Comparison of ENCODE assay signal across 18 mouse cellular contexts in genomic region chr4:59682950-59683349, GRCm38 (mm10). TPM values are rescaled to one million over a fixed set of nuclear protein-coding genes. Genes with fewer than 3 reads are reported as not detected.
DNase-seq lines count a peak whose midpoint lies in the region; ATAC-seq and TF ChIP-seq lines count a peak whose summit lies in the region.
"Had no signal": no experiment of that assay in that cellular context is flagged by ENCODE, and none has a peak within 500 bp of the region (broad histone marks: within the 10 kb centered on the region; RNA-seq: fewer than 3 reads in every experiment).

No protein-coding gene starts in this region.

- no peak for TF ChIP-seq EP300 in heart, adult 2 months (IDR thresholded peaks at IDR 0.05; ENCODE audit: insufficient read depth, low read depth, low read length)
- TF ChIP-seq EP300 in liver, embryonic 14.5 days (IDR thresholded peaks at IDR 0.05; ENCODE audit: low read depth), result peak; percentile 76
- TF ChIP-seq EP300 in stomach, postnatal 0 days (optimal IDR thresholded peaks at IDR 0.05), result no peak

- intact Hi-C loops in heart, adult 2 months (cut with DNase I), result no loop called here

- no peak for TF ChIP-seq CTCF in heart, adult 2 months (IDR thresholded peaks at IDR 0.05)
- no peak for TF ChIP-seq CTCF in liver, embryonic 14.5 days (IDR thresholded peaks at IDR 0.05; ENCODE audit: low read depth)
- TF ChIP-seq CTCF in stomach, postnatal 0 days (IDR thresholded peaks at IDR 0.05; ENCODE audit: low read depth), result no peak

- no peak overlapping the region for H3K27ac ChIP-seq in heart, embryonic 11.5 days (ENCODE audit: low read depth, low read length)
- no peak overlapping the region for H3K27ac ChIP-seq in heart, adult 2 months
- H3K27ac ChIP-seq in neural tube, embryonic 14.5 days (ENCODE audit: low read depth, low read length), result no peak overlapping the region
- H3K27ac ChIP-seq in neural tube, embryonic 15.5 days (replicated peaks), result no peak overlapping the region
- peak overlapping the region; percentile 72 for H3K27ac ChIP-seq in liver, embryonic 14.5 days
- H3K27ac ChIP-seq in stomach, postnatal 0 days (replicated peaks), result no peak overlapping the region
- H3K27ac ChIP-seq: embryonic facial prominence, embryonic 13.5 days; forebrain, embryonic 12.5 days; heart, embryonic 13.5 days; limb, embryonic 12.5 days had no signal

- no peak overlapping the region for H3K4me2 ChIP-seq in heart, embryonic 11.5 days
- no peak overlapping the region for H3K4me2 ChIP-seq in neural tube, embryonic 14.5 days (ENCODE audit: low read depth, low read length)
- H3K4me2 ChIP-seq in neural tube, embryonic 15.5 days, result no peak overlapping the region
- peak overlapping the region; percentile 62 for H3K4me2 ChIP-seq in liver, embryonic 14.5 days (ENCODE audit: low read depth)
- H3K4me2 ChIP-seq in stomach, postnatal 0 days (replicated peaks; ENCODE audit: low read depth), result no peak overlapping the region
- H3K4me2 ChIP-seq: embryonic facial prominence, embryonic 13.5 days; forebrain, embryonic 12.5 days; heart, embryonic 13.5 days; limb, embryonic 12.5 days had no signal

- H3K36me3 ChIP-seq in heart, embryonic 11.5 days (ENCODE audit: control insufficient read depth, insufficient read depth, low read length), result no peaks in the 10 kb centered on the region
- no peaks in the 10 kb centered on the region for H3K36me3 ChIP-seq in heart, adult 2 months (ENCODE audit: control insufficient read depth, insufficient read depth, low read length)
- H3K36me3 ChIP-seq in neural tube, embryonic 14.5 days (ENCODE audit: control insufficient read depth, insufficient read depth, low read length), result no peaks in the 10 kb centered on the region
- no peaks in the 10 kb centered on the region for H3K36me3 ChIP-seq in neural tube, embryonic 15.5 days
- no peaks in the 10 kb centered on the region for H3K36me3 ChIP-seq in liver, embryonic 14.5 days (replicated peaks; ENCODE audit: control insufficient read depth, insufficient read depth, low read depth)
- no peaks in the 10 kb centered on the region for H3K36me3 ChIP-seq in stomach, postnatal 0 days (ENCODE audit: control insufficient read depth, insufficient read depth, low read length)
- H3K36me3 ChIP-seq: embryonic facial prominence, embryonic 13.5 days; forebrain, embryonic 12.5 days; heart, embryonic 13.5 days; limb, embryonic 12.5 days had no signal

- no peaks in the 10 kb centered on the region for H3K9me3 ChIP-seq in heart, embryonic 11.5 days (replicated peaks; ENCODE audit: control insufficient read depth, low read length)
- H3K9me3 ChIP-seq in neural tube, embryonic 14.5 days (ENCODE audit: control insufficient read depth, low read length), result no peaks in the 10 kb centered on the region
- H3K9me3 ChIP-seq in neural tube, embryonic 15.5 days (replicated peaks), result no peaks in the 10 kb centered on the region
- no peaks in the 10 kb centered on the region for H3K9me3 ChIP-seq in liver, embryonic 14.5 days (ENCODE audit: control insufficient read depth, low read length)
- H3K9me3 ChIP-seq in stomach, postnatal 0 days (ENCODE audit: control insufficient read depth, low read length), result no peaks in the 10 kb centered on the region
- H3K9me3 ChIP-seq: embryonic facial prominence, embryonic 13.5 days; forebrain, embryonic 12.5 days; heart, embryonic 13.5 days; limb, embryonic 12.5 days had no signal

- 0 out of 2 replicates have a peak overlapping the region, but pooled peaks have one; percentile 16 for H3K9ac ChIP-seq in heart, embryonic 11.5 days (ENCODE audit: low read depth, low read length)
- no peak overlapping the region for H3K9ac ChIP-seq in heart, adult 2 months (ENCODE audit: low read depth, low read length)
- 0 out of 2 replicates have a peak overlapping the region, but pooled peaks have one; percentile 11 for H3K9ac ChIP-seq in neural tube, embryonic 14.5 days (replicated peaks; ENCODE audit: low read depth, low read length)
- no peak overlapping the region for H3K9ac ChIP-seq in neural tube, embryonic 15.5 days (replicated peaks)
- H3K9ac ChIP-seq in liver, embryonic 14.5 days (replicated peaks), result peak overlapping the region; percentile 37; the same call in 1 of the 2 replicates
- H3K9ac ChIP-seq in stomach, postnatal 0 days (ENCODE audit: low read length), result no peak overlapping the region
- H3K9ac ChIP-seq: embryonic facial prominence, embryonic 13.5 days; forebrain, embryonic 12.5 days; heart, embryonic 13.5 days; limb, embryonic 12.5 days had no signal

- H3K27me3 ChIP-seq in heart, embryonic 11.5 days (ENCODE audit: control insufficient read depth, insufficient read depth, low read length), result no peaks in the 10 kb centered on the region
- H3K27me3 ChIP-seq in heart, adult 2 months (ENCODE audit: control insufficient read depth, insufficient read depth, low read length), result no peaks in the 10 kb centered on the region
- no peaks in the 10 kb centered on the region for H3K27me3 ChIP-seq in neural tube, embryonic 14.5 days (ENCODE audit: control insufficient read depth, insufficient read depth, low read length)
- H3K27me3 ChIP-seq in neural tube, embryonic 15.5 days (replicated peaks), result no peaks in the 10 kb centered on the region
- no peaks in the 10 kb centered on the region for H3K27me3 ChIP-seq in liver, embryonic 14.5 days (ENCODE audit: control insufficient read depth, insufficient read depth, low read length)
- H3K27me3 ChIP-seq in stomach, postnatal 0 days (ENCODE audit: control insufficient read depth, insufficient read depth, low read length), result no peaks in the 10 kb centered on the region
- H3K27me3 ChIP-seq: embryonic facial prominence, embryonic 13.5 days; forebrain, embryonic 12.5 days; heart, embryonic 13.5 days; limb, embryonic 12.5 days had no signal

- no peaks in the 10 kb centered on the region for H3K79me2 ChIP-seq in heart, adult 2 months (replicated peaks; ENCODE audit: control insufficient read depth, insufficient read depth, low read length)

- H3K4me3 ChIP-seq in heart, embryonic 11.5 days (ENCODE audit: low read depth, low read length), result no peak overlapping the region
- H3K4me3 ChIP-seq in heart, adult 2 months, result no peak overlapping the region
- H3K4me3 ChIP-seq in neural tube, embryonic 14.5 days (ENCODE audit: low read depth, low read length), result no peak overlapping the region
- H3K4me3 ChIP-seq in neural tube, embryonic 15.5 days (replicated peaks), result no peak overlapping the region
- H3K4me3 ChIP-seq in liver, embryonic 14.5 days (ENCODE audit: insufficient read depth in 1 of 2, low read depth in 2 of 2, low read length in 2 of 2), result peak overlapping the region in 1 of 2 experiments; percentile 6; a peak in 1 of 4 replicates
- H3K4me3 ChIP-seq in stomach, postnatal 0 days (ENCODE audit: low read depth, low read length), result no peak overlapping the region
- H3K4me3 ChIP-seq: embryonic facial prominence, embryonic 13.5 days; forebrain, embryonic 12.5 days; heart, embryonic 13.5 days; limb, embryonic 12.5 days had no signal

- H3K4me1 ChIP-seq in heart, embryonic 11.5 days (ENCODE audit: control insufficient read depth, insufficient read depth, low read length), result peaks cover 26% of the 10 kb centered on the region
- H3K4me1 ChIP-seq in heart, adult 2 months (ENCODE audit: control insufficient read depth, insufficient read depth, low read length), result no peaks in the 10 kb centered on the region
- H3K4me1 ChIP-seq in neural tube, embryonic 14.5 days (ENCODE audit: control insufficient read depth, insufficient read depth, low read length), result no peaks in the 10 kb centered on the region
- peaks cover 16% of the 10 kb centered on the region for H3K4me1 ChIP-seq in neural tube, embryonic 15.5 days
- peaks cover 39 to 42% of the 10 kb centered on the region in 2 experiments for H3K4me1 ChIP-seq in liver, embryonic 14.5 days (replicated peaks; ENCODE audit: control insufficient read depth in 2 of 2, insufficient read depth in 2 of 2, low read length in 1 of 2)
- no peaks in the 10 kb centered on the region for H3K4me1 ChIP-seq in stomach, postnatal 0 days (replicated peaks; ENCODE audit: control insufficient read depth, insufficient read depth)

- no peak for ATAC-seq in heart, embryonic 11.5 days (replicated peaks; ENCODE audit: insufficient number of reproducible peaks, low FRiP score, low TSS enrichment)
- ATAC-seq in neural tube, embryonic 14.5 days (ENCODE audit: low read depth), result no peak
- ATAC-seq in neural tube, embryonic 15.5 days (ENCODE audit: low FRiP score), result no peak
- peak; percentile 76 for ATAC-seq in liver, embryonic 14.5 days (ENCODE audit: insufficient read depth)
- no peak for ATAC-seq in stomach, postnatal 0 days (ENCODE audit: low FRiP score, low TSS enrichment)

- no peak for DNase-seq in heart, adult 2 months
- peak; percentile 43 to 54 (median 52) for DNase-seq in liver, embryonic 14.5 days (ENCODE audit: low read depth in 3 of 3, low spot score in 3 of 3)
- no peak for DNase-seq in thymus, adult 18-20 months
- no peak for DNase-seq in stomach, postnatal 0 days (ENCODE audit: low spot score)
- DNase-seq: adrenal gland, postnatal 14 days; cerebellum, adult 2 months; gastrocnemius, postnatal 14 days; kidney, postnatal 10 days; layer of hippocampus, adult 9-11 months; right cerebral cortex, postnatal 25 days; thymus, postnatal 36 days had no signal

- WGBS in heart, embryonic 11.5 days (ENCODE audit: insufficient replicate concordance), result 66% methylated on average over 10 of the region's 10 CpGs
- 71% methylated on average over 10 of the region's 10 CpGs for WGBS in heart, adult 2 months
- WGBS in neural tube, embryonic 14.5 days, result 68% methylated on average over 10 of the region's 10 CpGs
- 62% methylated on average over 10 of the region's 10 CpGs for WGBS in neural tube, embryonic 15.5 days
- 15% methylated on average over 10 of the region's 10 CpGs for WGBS in liver, embryonic 14.5 days (ENCODE audit: insufficient replicate concordance)
- 66% methylated on average over 10 of the region's 10 CpGs for WGBS in stomach, postnatal 0 days

- TF ChIP-seq POLR2A in heart, adult 2 months (IDR thresholded peaks at IDR 0.05; ENCODE audit: insufficient read depth, low read depth, low read length), result no peak

RNA-seq across cellular contexts. Expression of gene E130308A19Rik, which starts 56.9 kb away (rescaled TPM):
- 27.0 and 30.5 TPM in 2 replicates for polyA plus RNA-seq in heart, embryonic 11.5 days (2014; fragmentation: Nextera tagmentation; extraction: Ambion mirVana)
- 1 to 10 TPM; 6.5 to 7.2 TPM for total RNA-seq in heart, adult 2 months (2021)
- polyA plus RNA-seq in heart, adult 2 months (2012; rRNA removed), result 3.8 and 5.6 TPM in 2 replicates
- polyA plus RNA-seq in neural tube, embryonic 14.5 days (2014; fragmentation: Nextera tagmentation; extraction: Ambion mirVana), result 59.8 and 64.6 TPM in 2 replicates
- polyA plus RNA-seq in neural tube, embryonic 15.5 days (2015; fragmentation: Nextera tagmentation; extraction: Ambion mirVana), result 45.7 and 45.8 TPM in 2 replicates
- polyA plus RNA-seq in liver, embryonic 14.5 days (2012; rRNA removed), result 2.7 and 2.8 TPM in 2 replicates
- 5.7 and 6.3 TPM in 2 replicates for polyA plus RNA-seq in liver, embryonic 14.5 days (2014; fragmentation: Nextera tagmentation; extraction: Ambion mirVana)
- polyA plus RNA-seq in stomach, postnatal 0 days (2015; fragmentation: Nextera tagmentation; extraction: Ambion mirVana), result 8.3 and 10.2 TPM in 2 replicates

Comparison
In these comparisons a context has a peak if more than half of its experiments do, and no peak if none do; other contexts are left out.
1. H3K9ac ChIP-seq: peak in heart, embryonic 11.5 days (single experiment), neural tube, embryonic 14.5 days (single experiment) and liver, embryonic 14.5 days (single experiment); none in heart, adult 2 months (single experiment), neural tube, embryonic 15.5 days (single experiment) and stomach, postnatal 0 days (single experiment).
2. DNase-seq: peak in liver, embryonic 14.5 days (3 of 3); none in heart, adult 2 months (0 of 2), thymus, adult 18-20 months (0 of 2) and stomach, postnatal 0 days (single experiment).